Mouse (Mus musculus) spleen, adult 2 months (tissue): ENCODE measurements at regions not wholly inside any gene's neighbourhood (a gene's known extent, or its start where the extent isn't known, plus 50 kb on each side); places are given as distances from the start of the nearest gene placed in this dataset.

Source experiments
- DNase-seq, 2 experiments: peaks; one replicate each; pipeline versions ENCODE4 v3.0.0 to v3.0.0-alpha.2; 2012 to 2021; ENCODE audit warnings: low spot score in 2 of 2, low read depth in 1 of 2
- H3K27ac ChIP-seq: fragments of 200-500 bp; 2 replicates; pipeline ENCODE4 v1.5.1; 2012; ENCODE audit warnings: low read length, inconsistent platforms; ENCODE audit not compliant: insufficient read depth
- H3K27me3 ChIP-seq: fragments of 200-500 bp; 2 replicates; pipeline ENCODE4 v1.6.1; 2012; ENCODE audit warnings: mild to moderate bottlenecking, moderate library complexity, low read length, inconsistent platforms; ENCODE audit not compliant: control insufficient read depth, insufficient read depth
- H3K36me3 ChIP-seq: fragments of 200-500 bp; 2 replicates; pipeline ENCODE4 v1.6.1; 2012; ENCODE audit warnings: mild to moderate bottlenecking, low read length, inconsistent platforms; ENCODE audit not compliant: control insufficient read depth, insufficient read depth
- H3K4me1 ChIP-seq: fragments of 200-500 bp; 2 replicates; pipeline ENCODE4 v1.6.1; 2011; ENCODE audit warnings: inconsistent platforms; ENCODE audit not compliant: control insufficient read depth, insufficient read depth, insufficient read length
- H3K4me3 ChIP-seq: fragments of 200-500 bp; 2 replicates; pipeline ENCODE4 v1.5.1; 2011; ENCODE audit warnings: mild to moderate bottlenecking, inconsistent platforms; ENCODE audit not compliant: insufficient read depth, insufficient read length; ENCODE audit errors: extremely low read depth
- CTCF ChIP-seq: fragments of 200-500 bp; IDR thresholded peaks from 2 replicates; pipeline ENCODE4 v1.5.1; 2011; ENCODE audit warnings: mild to moderate bottlenecking, inconsistent platforms; ENCODE audit not compliant: insufficient read depth, insufficient read length, insufficient replicate concordance; ENCODE audit errors: extremely low read depth
- POLR2A ChIP-seq: fragments of 200-500 bp; IDR thresholded peaks from 2 replicates; pipeline ENCODE4 v1.6.1; 2011; ENCODE audit warnings: low read depth, low read length, inconsistent platforms
- WGBS: fragments of 180-500 bp; shearing (Covaris S2); methylation state at CpG from one replicate; pipeline ENCODE4 v1.1.7; 2018; 5-methylcytosine and 5-hydroxymethylcytosine counted together

GRCm38 (mm10) chr9:23137682-23138210 is 85.1 kb upstream of the Bmper start:
- WGBS: 85% methylated on average over 5 of the region's 5 CpGs
- H3K36me3 ChIP-seq: no peaks in the 10 kb centered on the region
- H3K27me3 ChIP-seq: no peaks in the 10 kb centered on the region
- no peak overlapping the region for H3K4me3 ChIP-seq
- DNase-seq: no peak
- no peak for TF ChIP-seq CTCF
- H3K27ac ChIP-seq: no peak overlapping the region
- no peaks in the 10 kb centered on the region for H3K4me1 ChIP-seq

GRCm38 (mm10) chr9:23139580-23140162 is 83.2 kb upstream of the Bmper start:
- Histone ChIP-seq H3K27me3 (no peaks in the 10 kb centered on the region), H3K4me3 (no peak overlapping the region), H3K36me3 (no peaks in the 10 kb centered on the region), H3K27ac (no peak overlapping the region), H3K4me1 (no peaks in the 10 kb centered on the region)
- no peak for DNase-seq
- TF ChIP-seq POLR2A (no peak), CTCF (no peak)
- whole genome bisulfite sequencing: 96% methylated on average over 4 of the region's 4 CpGs

DNA sequence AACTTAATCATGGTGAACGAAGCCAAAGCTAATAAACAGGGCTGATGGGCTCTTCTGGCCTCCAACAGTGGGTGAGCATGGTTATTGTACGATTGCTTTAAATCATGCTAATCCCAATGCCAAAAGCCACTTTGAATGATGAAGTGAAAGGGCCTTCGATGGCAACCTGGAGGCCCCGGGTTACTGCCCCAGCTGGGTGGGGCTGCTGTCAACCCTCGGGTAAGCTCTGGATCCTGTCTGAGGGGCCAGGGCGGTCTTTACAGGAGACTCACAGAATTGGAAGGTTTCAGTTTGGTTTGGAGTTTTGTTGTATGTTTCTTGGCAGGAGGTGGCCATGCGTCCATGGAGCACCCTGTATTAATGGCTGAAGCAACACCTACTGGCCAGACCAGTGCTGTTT is 78.6 kb upstream of the Bmper start:
- no peak for DNase-seq
- no peaks in the 10 kb centered on the region for H3K27me3 ChIP-seq
- TF ChIP-seq POLR2A: no peak
- TF ChIP-seq CTCF: no peak
- no peak overlapping the region for H3K27ac ChIP-seq
- no peaks in the 10 kb centered on the region for H3K36me3 ChIP-seq
- 91% methylated on average over 7 of the region's 7 CpGs for WGBS
- no peak overlapping the region for H3K4me3 ChIP-seq
- H3K4me1 ChIP-seq: no peaks in the 10 kb centered on the region

- Histone ChIP-seq H3K4me3 (no peak overlapping the region), H3K4me1 (no peaks in the 10 kb centered on the region), H3K27me3 (no peaks in the 10 kb centered on the region), H3K27ac (no peak overlapping the region), H3K36me3 (no peaks in the 10 kb centered on the region)
- DNase-seq: no peak
- TF ChIP-seq CTCF: no peak
- TF ChIP-seq POLR2A: no peak
- 92% methylated on average over 6 of the region's 6 CpGs for WGBS
Observed at GRCm38 (mm10) chr9:23150338-23150737, 72.5 kb upstream of the Bmper start.

GRCm38 (mm10) chr9:23150874-23151273 is 72.0 kb upstream of the Bmper start:
- H3K27me3 ChIP-seq: no peaks in the 10 kb centered on the region
- WGBS: 69% methylated on average over 3 of the region's 3 CpGs
- H3K27ac ChIP-seq: no peak overlapping the region
- DNase-seq: no peak
- no peaks in the 10 kb centered on the region for H3K4me1 ChIP-seq
- TF ChIP-seq POLR2A (no peak), CTCF (no peak)
- H3K4me3 ChIP-seq: no peak overlapping the region
- H3K36me3 ChIP-seq: no peaks in the 10 kb centered on the region

GRCm38 (mm10) chr9:23151953-23152490 is 70.9 kb upstream of the Bmper start:
- TF ChIP-seq POLR2A (no peak), CTCF (no peak)
- no peak overlapping the region for H3K27ac ChIP-seq
- 90% methylated on average over 1 of the region's 1 CpGs for WGBS
- H3K36me3 ChIP-seq: no peaks in the 10 kb centered on the region
- H3K4me1 ChIP-seq: no peaks in the 10 kb centered on the region
- H3K4me3 ChIP-seq: no peak overlapping the region
- DNase-seq: no peak
- H3K27me3 ChIP-seq: no peaks in the 10 kb centered on the region

DNA sequence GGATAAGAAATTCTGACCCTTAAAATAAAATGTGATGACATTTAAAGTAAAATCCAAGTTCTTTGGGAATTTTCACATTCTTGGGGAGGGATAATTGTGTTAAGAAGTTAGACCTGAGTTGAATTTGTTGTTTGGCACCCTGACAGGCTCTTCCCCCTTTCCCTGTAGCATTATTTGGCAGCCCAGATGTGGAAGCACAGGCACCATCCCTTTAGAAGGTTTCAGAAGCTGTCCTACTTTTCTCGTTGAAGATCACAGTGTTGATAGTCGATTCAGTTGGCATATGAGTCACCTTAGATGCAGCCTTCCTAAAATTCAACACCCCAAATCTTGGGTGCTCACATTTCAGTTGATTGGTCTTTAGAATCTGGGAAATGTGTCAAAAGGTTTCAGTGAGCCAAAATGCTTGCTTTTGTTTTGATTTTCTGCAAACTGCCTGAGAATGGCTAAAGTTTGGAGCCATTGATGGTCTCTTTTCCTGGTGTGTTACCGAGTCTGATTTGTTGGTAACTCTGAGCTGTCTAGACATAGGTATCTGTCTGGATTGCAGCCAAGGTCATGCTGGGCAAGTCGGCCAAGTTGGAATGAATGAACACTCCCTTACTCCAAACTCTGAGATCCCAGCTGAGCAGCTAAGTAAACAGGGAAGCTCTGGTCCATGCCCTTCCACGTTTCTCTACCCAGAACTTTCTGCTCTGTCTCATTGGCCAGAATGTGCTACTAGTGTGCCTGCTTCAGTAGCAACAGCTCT is 65.9 kb upstream of the Bmper start:
- Histone ChIP-seq H3K36me3 (no peaks in the 10 kb centered on the region), H3K27ac (no peak overlapping the region), H3K4me1 (no peaks in the 10 kb centered on the region), H3K4me3 (no peak overlapping the region), H3K27me3 (no peaks in the 10 kb centered on the region)
- no peak for TF ChIP-seq POLR2A
- no peak for TF ChIP-seq CTCF
- 71% methylated on average over 5 of the region's 5 CpGs for WGBS
- no peak for DNase-seq
